Mouse (Mus musculus) neural tube, embryonic 12.5 days (tissue): ENCODE measurements around the gene Nkd1. TPM values are rescaled to one million over a fixed set of nuclear protein-coding genes. Genes with fewer than 3 reads are reported as not detected.
A peak's percentile ranks its signal among the peaks of the same experiment; 100 is the strongest.

Experiments used
- ATAC-seq: fragments of 200-750 bp; cut with Nextera tagmentation; 2 replicates; pipeline ENCODE4 v1.8.0; 2017; ENCODE audit warnings: low read depth, mild to moderate bottlenecking, moderate TSS enrichment, moderate library complexity; ENCODE audit not compliant: low FRiP score
- H3K27ac ChIP-seq: fragments of 300-500 bp; sonication (generic); 2 replicates; pipeline ENCODE4 v1.5.1; 2016
- H3K27me3 ChIP-seq: fragments of 300-500 bp; sonication (generic); replicated peaks from 2 replicates; pipeline ENCODE4 v1.6.1; 2016; ENCODE audit warnings: mild to moderate bottlenecking
- H3K36me3 ChIP-seq: fragments of 300-500 bp; sonication (generic); 2 replicates; pipeline ENCODE4 v1.6.1; 2016; ENCODE audit warnings: mild to moderate bottlenecking
- H3K4me1 ChIP-seq: fragments of 300-500 bp; sonication (generic); 2 replicates; pipeline ENCODE4 v1.6.1; 2016
- H3K4me2 ChIP-seq: fragments of 300-500 bp; sonication (generic); replicated peaks from 2 replicates; pipeline ENCODE4 v1.6.1; 2016; ENCODE audit warnings: mild to moderate bottlenecking
- H3K4me3 ChIP-seq: fragments of 300-500 bp; sonication (generic); 2 replicates; pipeline ENCODE4 v1.5.1; 2016
- H3K9ac ChIP-seq: fragments of 300-500 bp; sonication (generic); 2 replicates; pipeline ENCODE4 v1.6.1; 2016; ENCODE audit warnings: mild to moderate bottlenecking
- H3K9me3 ChIP-seq: fragments of 300-500 bp; sonication (generic); 2 replicates; pipeline ENCODE4 v1.6.1; 2016; ENCODE audit warnings: mild to moderate bottlenecking
- WGBS: fragments of 180-500 bp; shearing (Covaris S2); methylation state at CpG from one replicate; pipeline ENCODE4 v1.1.7; 2016; 5-methylcytosine and 5-hydroxymethylcytosine counted together
- polyA plus RNA-seq: library from polyadenylated mRNA; unstranded; fragments of >200 nt; fragmentation: Nextera tagmentation; extraction: Ambion mirVana; gene quantifications from 2 replicates; pipeline ENCODE4 v1.2.1, GENCODE M21; 2016

The Nkd1 gene
- polyA plus RNA-seq, 1 experiment from 2014 or later = 84.5 TPM

GRCm38 (mm10) chr8:88568211-88568610, 47.1 kb downstream of the Nkd1 start:
- H3K9me3 ChIP-seq = no peaks in the 10 kb centered on the region
- no peak overlapping the region for H3K9ac ChIP-seq
- H3K4me3 ChIP-seq = no peak overlapping the region
- no peak for ATAC-seq
- H3K4me1 ChIP-seq = peaks cover 47% of the 10 kb centered on the region
- no peaks in the 10 kb centered on the region for H3K27me3 ChIP-seq
- H3K36me3 ChIP-seq = no peaks in the 10 kb centered on the region
- no peak overlapping the region for H3K27ac ChIP-seq
- WGBS = 94% methylated on average over 3 of the region's 3 CpGs
- H3K4me2 ChIP-seq = no peak overlapping the region

GRCm38 (mm10) chr8:88569366-88569765, 48.2 kb downstream of the Nkd1 start:
- Histone ChIP-seq H3K9me3 (no peaks in the 10 kb centered on the region), H3K4me3 (no peak overlapping the region), H3K4me1 (peaks cover 42% of the 10 kb centered on the region), H3K27me3 (no peaks in the 10 kb centered on the region), H3K9ac (no peak overlapping the region), H3K4me2 (no peak overlapping the region), H3K27ac (no peak overlapping the region), H3K36me3 (no peaks in the 10 kb centered on the region)
- 68% methylated on average over 7 of the region's 7 CpGs for WGBS
- ATAC-seq = no peak

- Histone ChIP-seq H3K27me3 (no peaks in the 10 kb centered on the region), H3K27ac (no peak overlapping the region), H3K4me2 (0 out of 2 replicates have a peak overlapping the region, but pooled peaks have one; percentile 12), H3K4me1 (peaks cover 36% of the 10 kb centered on the region), H3K9ac (no peak overlapping the region), H3K36me3 (no peaks in the 10 kb centered on the region), H3K4me3 (no peak overlapping the region), H3K9me3 (no peaks in the 10 kb centered on the region)
- 49% methylated on average over 10 of the region's 10 CpGs for WGBS
- ATAC-seq = peak; percentile 71
Measured at GRCm38 (mm10) chr8:88570293-88570998, 49.3 kb downstream of the Nkd1 start.

- no peak overlapping the region for H3K27ac ChIP-seq
- 83% methylated on average over 14 of the region's 14 CpGs for WGBS
- no peaks in the 10 kb centered on the region for H3K36me3 ChIP-seq
- no peak overlapping the region for H3K9ac ChIP-seq
- peaks cover 32% of the 10 kb centered on the region for H3K4me1 ChIP-seq
- no peak for ATAC-seq
- H3K4me2 ChIP-seq = no peak overlapping the region
- H3K9me3 ChIP-seq = no peaks in the 10 kb centered on the region
- no peak overlapping the region for H3K4me3 ChIP-seq
- no peaks in the 10 kb centered on the region for H3K27me3 ChIP-seq
Measured at GRCm38 (mm10) chr8:88571434-88572184, 50.5 kb downstream of the Nkd1 start.

- Histone ChIP-seq H3K9me3 (no peaks in the 10 kb centered on the region), H3K27ac (no peak overlapping the region), H3K36me3 (no peaks in the 10 kb centered on the region), H3K4me1 (peaks cover 32% of the 10 kb centered on the region), H3K27me3 (no peaks in the 10 kb centered on the region), H3K4me2 (no peak overlapping the region), H3K4me3 (no peak overlapping the region), H3K9ac (no peak overlapping the region)
- ATAC-seq = no peak
- 86% methylated on average over 12 of the region's 12 CpGs for WGBS
Measured at GRCm38 (mm10) chr8:88572185-88572909, 51.2 kb downstream of the Nkd1 start.

GRCm38 (mm10) chr8:88572941-88573645, 51.9 kb downstream of the Nkd1 start:
- Histone ChIP-seq H3K4me3 (no peak overlapping the region), H3K9ac (no peak overlapping the region), H3K27ac (no peak overlapping the region), H3K4me1 (peaks cover 29% of the 10 kb centered on the region), H3K4me2 (no peak overlapping the region), H3K9me3 (no peaks in the 10 kb centered on the region), H3K36me3 (no peaks in the 10 kb centered on the region), H3K27me3 (no peaks in the 10 kb centered on the region)
- ATAC-seq = no peak
- WGBS = 90% methylated on average over 14 of the region's 14 CpGs

GRCm38 (mm10) chr8:88574975-88575374, 53.8 kb downstream of the Nkd1 start:
- Histone ChIP-seq H3K4me3 (no peak overlapping the region), H3K4me2 (no peak overlapping the region), H3K4me1 (peaks cover 23% of the 10 kb centered on the region), H3K27me3 (no peaks in the 10 kb centered on the region), H3K9ac (no peak overlapping the region), H3K27ac (no peak overlapping the region), H3K9me3 (no peaks in the 10 kb centered on the region), H3K36me3 (peaks cover 4% of the 10 kb centered on the region; the same call in 1 of the 2 replicates)
- WGBS = 89% methylated on average over 5 of the region's 5 CpGs
- ATAC-seq = no peak

- peaks cover 8% of the 10 kb centered on the region for H3K4me1 ChIP-seq
- H3K9ac ChIP-seq = no peak overlapping the region
- H3K4me3 ChIP-seq = no peak overlapping the region
- no peak for ATAC-seq
- H3K27ac ChIP-seq = no peak overlapping the region
- H3K27me3 ChIP-seq = no peaks in the 10 kb centered on the region
- 93% methylated on average over 10 of the region's 10 CpGs for WGBS
- peaks cover 4% of the 10 kb centered on the region; the same call in 1 of the 2 replicates for H3K36me3 ChIP-seq
- H3K9me3 ChIP-seq = no peaks in the 10 kb centered on the region
- no peak overlapping the region for H3K4me2 ChIP-seq
Measured at GRCm38 (mm10) chr8:88576351-88577142, 55.4 kb downstream of the Nkd1 start.

GRCm38 (mm10) chr8:88577666-88578065, 56.5 kb downstream of the Nkd1 start:
- Histone ChIP-seq H3K36me3 (peaks cover 4% of the 10 kb centered on the region; the same call in 1 of the 2 replicates), H3K27ac (no peak overlapping the region), H3K4me3 (no peak overlapping the region), H3K27me3 (no peaks in the 10 kb centered on the region), H3K9ac (no peak overlapping the region), H3K9me3 (no peaks in the 10 kb centered on the region), H3K4me1 (peaks cover 7% of the 10 kb centered on the region; the same call in 1 of the 2 replicates), H3K4me2 (no peak overlapping the region)
- ATAC-seq = no peak
- WGBS = 75% methylated on average over 5 of the region's 5 CpGs

- no peak for ATAC-seq
- Histone ChIP-seq H3K4me2 (no peak overlapping the region), H3K9ac (no peak overlapping the region), H3K27me3 (no peaks in the 10 kb centered on the region), H3K27ac (no peak overlapping the region), H3K4me1 (peaks cover 7% of the 10 kb centered on the region; the same call in 1 of the 2 replicates), H3K9me3 (no peaks in the 10 kb centered on the region), H3K36me3 (peaks cover 4% of the 10 kb centered on the region; the same call in 1 of the 2 replicates), H3K4me3 (no peak overlapping the region)
- WGBS = 64% methylated on average over 14 of the region's 14 CpGs
Measured at GRCm38 (mm10) chr8:88578413-88579175, 57.4 kb downstream of the Nkd1 start.
